Mouse (Mus musculus) heart, adult 2 months (tissue): Measurements from ENCODE around the gene Ralb. TPM values are rescaled to one million over a fixed set of nuclear protein-coding genes. Genes with fewer than 3 reads are reported as not detected.

ENCODE experiments used
- DNase-seq, 2 experiments: peaks; one replicate each; pipeline ENCODE4 v3.0.0; 2021
- H3K27ac ChIP-seq: fragments of 200-600 bp; 2 replicates; pipeline ENCODE4 v1.8.1; 2022
- H3K27me3 ChIP-seq: fragments of 200-500 bp; 2 replicates; pipeline ENCODE4 v1.6.1; 2012; ENCODE audit warnings: mild to moderate bottlenecking, low read length, inconsistent platforms, mixed read lengths; ENCODE audit not compliant: control insufficient read depth, insufficient read depth
- H3K36me3 ChIP-seq: fragments of 200-500 bp; 2 replicates; pipeline ENCODE4 v1.6.1; 2012; ENCODE audit warnings: low read length, inconsistent platforms; ENCODE audit not compliant: control insufficient read depth, insufficient read depth
- H3K4me1 ChIP-seq: fragments of 200-500 bp; 2 replicates; pipeline ENCODE4 v1.6.1; 2011; ENCODE audit warnings: low read length; ENCODE audit not compliant: control insufficient read depth, insufficient read depth
- H3K4me3 ChIP-seq: fragments of 200-600 bp; 2 replicates; pipeline ENCODE4 v1.8.1; 2022
- H3K79me2 ChIP-seq: fragments of 200-500 bp; replicated peaks from 2 replicates; pipeline ENCODE4 v1.6.1; 2012; ENCODE audit warnings: mild to moderate bottlenecking, inconsistent platforms, low read length, moderate library complexity, mixed read lengths; ENCODE audit not compliant: control insufficient read depth, insufficient read depth
- H3K9ac ChIP-seq: fragments of 200-500 bp; 2 replicates; pipeline ENCODE4 v1.6.1; 2012; ENCODE audit warnings: low read depth, mild to moderate bottlenecking, control low read depth, inconsistent platforms, low read length, mixed read lengths
- CTCF ChIP-seq: fragments of 200-600 bp; IDR thresholded peaks from 2 replicates; pipeline ENCODE4 v1.8.1; 2022; ENCODE audit warnings: antibody characterized with exemption, mild to moderate bottlenecking, moderate library complexity
- EP300 ChIP-seq: fragments of 200-500 bp; IDR thresholded peaks from 2 replicates; pipeline ENCODE4 v1.6.1; 2011; ENCODE audit warnings: low read depth, low read length, control low read depth; ENCODE audit not compliant: insufficient read depth
- POLR2A ChIP-seq: fragments of 200-500 bp; IDR thresholded peaks from 2 replicates; pipeline ENCODE4 v1.6.1; 2011; ENCODE audit warnings: mild to moderate bottlenecking, low read depth, low read length, control low read depth; ENCODE audit not compliant: insufficient read depth
- WGBS: fragments of 180-500 bp; shearing (Covaris S2); methylation state at CpG from one replicate; pipeline ENCODE4 v1.1.7; 2018; 5-methylcytosine and 5-hydroxymethylcytosine counted together
- intact Hi-C: fragments of 180-260 bp; cut with DNase I; formaldehyde crosslinking; loops from one replicate; pipeline ENCODE4 v1.15.1; 2025
- polyA plus RNA-seq: library from polyadenylated mRNA; depleted of rRNA; stranded (reverse); fragments of >200 nt; gene quantifications from 2 replicates; pipeline ENCODE4 v1.2.3, GENCODE M21; 2012
- total RNA-seq, 2 experiments: library from RNA; stranded (reverse); gene quantifications; 2 replicates each; pipeline ENCODE4 v1.2.3; 2021

Ralb gene
- total and polyA plus RNA-seq, 3 experiments: 23.1 to 30.1 (median 26.9) TPM

- no peak overlapping the region for H3K9ac ChIP-seq
- H3K36me3 ChIP-seq: no peaks in the 10 kb centered on the region
- WGBS: 59% methylated on average over 2 of the region's 2 CpGs
- H3K79me2 ChIP-seq: no peaks in the 10 kb centered on the region
- H3K27ac ChIP-seq: no peak overlapping the region
- no peaks in the 10 kb centered on the region; the same call in 1 of the 2 replicates for H3K4me1 ChIP-seq
- no peaks in the 10 kb centered on the region for H3K27me3 ChIP-seq
- no peak for DNase-seq
- intact Hi-C loops: no loop called here
- H3K4me3 ChIP-seq: no peak overlapping the region
- TF ChIP-seq EP300 (no peak), CTCF (no peak), POLR2A (no peak)
Observed at GRCm38 (mm10) chr1:119539252-119539651, 34.7 kb upstream of the Ralb start.

- Histone ChIP-seq H3K9ac (no peak overlapping the region), H3K4me3 (no peak overlapping the region)
- no peak for DNase-seq
Observed at GRCm38 (mm10) chr1:119537651-119538050, 33.1 kb upstream of the Ralb start.

GRCm38 (mm10) chr1:119536122-119536521 lies 31.5 kb upstream of the Ralb start:
- 65% methylated on average over 2 of the region's 2 CpGs for WGBS
- Histone ChIP-seq H3K27ac (no peak overlapping the region), H3K9ac (no peak overlapping the region), H3K4me3 (no peak overlapping the region), H3K36me3 (no peaks in the 10 kb centered on the region), H3K4me1 (no peaks in the 10 kb centered on the region; the same call in 1 of the 2 replicates), H3K79me2 (no peaks in the 10 kb centered on the region), H3K27me3 (no peaks in the 10 kb centered on the region)
- no peak for TF ChIP-seq CTCF
- no peak for TF ChIP-seq EP300
- no peak for TF ChIP-seq POLR2A
- DNase-seq: no peak
- intact Hi-C loops: no loop called here

More at GRCm38 (mm10) chr1:119537651-119538050, 33.1 kb upstream of the Ralb start:
- WGBS: 91% methylated on average over 6 of the region's 6 CpGs
- TF ChIP-seq POLR2A: no peak
- no peak for TF ChIP-seq EP300
- TF ChIP-seq CTCF: no peak
- no peak overlapping the region for H3K27ac ChIP-seq
- H3K79me2 ChIP-seq: no peaks in the 10 kb centered on the region
- no peaks in the 10 kb centered on the region for H3K36me3 ChIP-seq
- no peaks in the 10 kb centered on the region; the same call in 1 of the 2 replicates for H3K4me1 ChIP-seq
- H3K27me3 ChIP-seq: no peaks in the 10 kb centered on the region
- intact Hi-C loops: no loop called here

- Histone ChIP-seq H3K9ac (no peak overlapping the region), H3K4me3 (no peak overlapping the region), H3K36me3 (no peaks in the 10 kb centered on the region), H3K27me3 (no peaks in the 10 kb centered on the region), H3K27ac (no peak overlapping the region), H3K4me1 (no peaks in the 10 kb centered on the region), H3K79me2 (no peaks in the 10 kb centered on the region)
- intact Hi-C loops: no loop called here
- 92% methylated on average over 5 of the region's 5 CpGs for WGBS
- no peak for TF ChIP-seq CTCF
- TF ChIP-seq POLR2A: no peak
- TF ChIP-seq EP300: no peak
- no peak for DNase-seq
Observed at GRCm38 (mm10) chr1:119534341-119534740, 29.7 kb upstream of the Ralb start.

GRCm38 (mm10) chr1:119533093-119533805 lies 28.7 kb upstream of the Ralb start:
- H3K9ac ChIP-seq: no peak overlapping the region
- 84% methylated on average over 18 of the region's 18 CpGs for WGBS

GRCm38 (mm10) chr1:119532165-119532564 lies 27.6 kb upstream of the Ralb start:
- 89% methylated on average over 6 of the region's 6 CpGs for WGBS
- intact Hi-C loops: no loop called here
- Histone ChIP-seq H3K27ac (no peak overlapping the region), H3K4me1 (no peaks in the 10 kb centered on the region), H3K79me2 (no peaks in the 10 kb centered on the region), H3K4me3 (no peak overlapping the region), H3K27me3 (no peaks in the 10 kb centered on the region), H3K9ac (no peak overlapping the region), H3K36me3 (no peaks in the 10 kb centered on the region)
- DNase-seq: no peak
- no peak for TF ChIP-seq EP300
- TF ChIP-seq CTCF: no peak
- TF ChIP-seq POLR2A: no peak

More at GRCm38 (mm10) chr1:119533093-119533805, 28.7 kb upstream of the Ralb start:
- Histone ChIP-seq H3K36me3 (no peaks in the 10 kb centered on the region), H3K79me2 (no peaks in the 10 kb centered on the region), H3K4me3 (no peak overlapping the region), H3K27me3 (no peaks in the 10 kb centered on the region), H3K27ac (no peak overlapping the region), H3K4me1 (no peaks in the 10 kb centered on the region)
- intact Hi-C loops: no loop called here
- DNase-seq: no peak
- no peak for TF ChIP-seq POLR2A
- TF ChIP-seq EP300: no peak
- no peak for TF ChIP-seq CTCF
